Mouse (Mus musculus): Measurements from ENCODE around the gene Arpc2.

GRCm38 (mm10) chr1:74240832-74241231 lies 4.9 kb downstream of the Arpc2 start:
- TF ChIP-seq EP300 (IDR thresholded peaks at IDR 0.05; ENCODE audit: low read depth in 1 of 2, low read length in 2 of 2) (no peak), CTCF (IDR thresholded peaks at IDR 0.05 in 2 of 3, conservative IDR thresholded peaks at IDR 0.05 in 1 of 3; ENCODE audit: control insufficient read depth in 1 of 3, insufficient read depth in 1 of 3, low read depth in 2 of 3, low read length in 3 of 3, poor library complexity in 1 of 3, severe bottlenecking in 1 of 3) (no peak), POLR2A (IDR thresholded peaks at IDR 0.05; ENCODE audit: control insufficient read depth in 1 of 2, insufficient read depth in 1 of 2, low read depth in 1 of 2, low read length in 2 of 2, poor library complexity in 1 of 2) (no peak), MXI1 (IDR thresholded peaks at IDR 0.05; ENCODE audit: low read depth, low read length) (no peak), ZMIZ1 (IDR thresholded peaks at IDR 0.05; ENCODE audit: low read depth, low read length) (no peak)

All from MEL (cell line).